Mouse (Mus musculus): ENCODE data around the gene Prrc2b. TPM values are rescaled to one million over a fixed set of nuclear protein-coding genes. Genes with fewer than 3 reads are reported as not detected.

Gene Prrc2b
- polyA plus RNA-seq, 1 experiment from 2014 or later, result 69.2 TPM

GRCm38 (mm10) chr2:32153041-32153790 lies 2.3 kb downstream of the Prrc2b start:
- no peaks in the 10 kb centered on the region for H3K9me3 ChIP-seq
- H3K4me1 ChIP-seq (replicated peaks), result peaks cover 71% of the 10 kb centered on the region
- no peaks in the 10 kb centered on the region for H3K36me3 ChIP-seq
- H3K4me3 ChIP-seq (replicated peaks), result peak overlapping the region; percentile 96
- no peak for ATAC-seq (ENCODE audit: insufficient number of reproducible peaks, insufficient read depth, low FRiP score, low TSS enrichment, low read depth)
- peak overlapping the region; percentile 100 for H3K9ac ChIP-seq (replicated peaks)
- peak overlapping the region; percentile 97 for H3K4me2 ChIP-seq
- no peaks in the 10 kb centered on the region for H3K27me3 ChIP-seq
- WGBS, result 4% methylated on average over 13 of the region's 13 CpGs
- peak overlapping the region; percentile 99 for H3K27ac ChIP-seq

- Histone ChIP-seq H3K9me3 (no peaks in the 10 kb centered on the region), H3K4me1 (replicated peaks) (peaks cover 76% of the 10 kb centered on the region), H3K36me3 (no peaks in the 10 kb centered on the region), H3K9ac (replicated peaks) (peak overlapping the region; percentile 100), H3K27me3 (no peaks in the 10 kb centered on the region), H3K4me2 (peak overlapping the region; percentile 97), H3K4me3 (replicated peaks) (peak overlapping the region; percentile 96), H3K27ac (peak overlapping the region; percentile 99)
- 16% methylated on average over 4 of the region's 4 CpGs for WGBS
- no peak for ATAC-seq (ENCODE audit: insufficient number of reproducible peaks, insufficient read depth, low FRiP score, low TSS enrichment, low read depth)
Measured at GRCm38 (mm10) chr2:32153791-32154119, 2.9 kb downstream of the Prrc2b start.

- H3K4me3 ChIP-seq (replicated peaks), result peak overlapping the region; percentile 96
- H3K9me3 ChIP-seq, result no peaks in the 10 kb centered on the region
- 0 out of 2 replicates have a peak, but pooled peaks cover 1% of the 10 kb centered on the region for H3K36me3 ChIP-seq
- H3K27me3 ChIP-seq, result no peaks in the 10 kb centered on the region
- peak overlapping the region; percentile 99; the same call in 1 of the 2 replicates for H3K27ac ChIP-seq
- WGBS, result 30% methylated on average over 9 of the region's 9 CpGs
- peak overlapping the region; percentile 97 for H3K4me2 ChIP-seq
- peak overlapping the region; percentile 50 for H3K9ac ChIP-seq (replicated peaks)
- H3K4me1 ChIP-seq (replicated peaks), result peaks cover 83% of the 10 kb centered on the region
- no peak for ATAC-seq (ENCODE audit: insufficient number of reproducible peaks, insufficient read depth, low FRiP score, low TSS enrichment, low read depth)
Measured at GRCm38 (mm10) chr2:32154334-32154997, 3.6 kb downstream of the Prrc2b start.

GRCm38 (mm10) chr2:32154998-32155541 lies 4.2 kb downstream of the Prrc2b start:
- WGBS, result 63% methylated on average over 7 of the region's 7 CpGs
- Histone ChIP-seq H3K9me3 (no peaks in the 10 kb centered on the region), H3K36me3 (peaks cover 7% of the 10 kb centered on the region), H3K4me2 (peak overlapping the region; percentile 97), H3K4me1 (replicated peaks) (peaks cover 87% of the 10 kb centered on the region), H3K27me3 (no peaks in the 10 kb centered on the region), H3K9ac (replicated peaks) (peak overlapping the region; percentile 24), H3K4me3 (replicated peaks) (no peak overlapping the region), H3K27ac (peak overlapping the region; percentile 99; the same call in 1 of the 2 replicates)
- ATAC-seq (ENCODE audit: insufficient number of reproducible peaks, insufficient read depth, low FRiP score, low TSS enrichment, low read depth), result no peak

- Histone ChIP-seq H3K4me1 (replicated peaks) (peaks cover 82% of the 10 kb centered on the region), H3K27me3 (no peaks in the 10 kb centered on the region), H3K4me3 (replicated peaks) (no peak overlapping the region), H3K36me3 (peaks cover 13% of the 10 kb centered on the region), H3K9me3 (no peaks in the 10 kb centered on the region), H3K27ac (peak overlapping the region; percentile 46; the same call in 1 of the 2 replicates), H3K9ac (replicated peaks) (peak overlapping the region; percentile 24; the same call in 1 of the 2 replicates), H3K4me2 (no peak overlapping the region)
- 43% methylated on average over 6 of the region's 6 CpGs for WGBS
- ATAC-seq (ENCODE audit: insufficient number of reproducible peaks, insufficient read depth, low FRiP score, low TSS enrichment, low read depth), result no peak
Measured at GRCm38 (mm10) chr2:32155614-32156013, 4.7 kb downstream of the Prrc2b start.

- 56% methylated on average over 10 of the region's 10 CpGs for WGBS
- 0 out of 2 replicates have a peak overlapping the region, but pooled peaks have one; percentile 18 for H3K9ac ChIP-seq (replicated peaks)
- H3K4me1 ChIP-seq (replicated peaks), result peaks cover 82% of the 10 kb centered on the region
- no peaks in the 10 kb centered on the region for H3K27me3 ChIP-seq
- no peak overlapping the region for H3K4me3 ChIP-seq (replicated peaks)
- H3K27ac ChIP-seq, result peak overlapping the region; percentile 70
- no peaks in the 10 kb centered on the region for H3K9me3 ChIP-seq
- ATAC-seq (ENCODE audit: insufficient number of reproducible peaks, insufficient read depth, low FRiP score, low TSS enrichment, low read depth), result no peak
- H3K4me2 ChIP-seq, result peak overlapping the region; percentile 16
- H3K36me3 ChIP-seq, result peaks cover 17% of the 10 kb centered on the region
Measured at GRCm38 (mm10) chr2:32156645-32157044, 5.8 kb downstream of the Prrc2b start.

GRCm38 (mm10) chr2:32157328-32157727 lies 6.4 kb downstream of the Prrc2b start:
- Histone ChIP-seq H3K4me2 (peak overlapping the region; percentile 16), H3K4me1 (replicated peaks) (peaks cover 78% of the 10 kb centered on the region), H3K4me3 (replicated peaks) (no peak overlapping the region), H3K27me3 (no peaks in the 10 kb centered on the region), H3K9ac (replicated peaks) (0 out of 2 replicates have a peak overlapping the region, but pooled peaks have one; percentile 14), H3K27ac (peak overlapping the region; percentile 70), H3K36me3 (peaks cover 22% of the 10 kb centered on the region), H3K9me3 (no peaks in the 10 kb centered on the region)
- no peak for ATAC-seq (ENCODE audit: insufficient number of reproducible peaks, insufficient read depth, low FRiP score, low TSS enrichment, low read depth)
- WGBS, result 21% methylated on average over 4 of the region's 4 CpGs

- Histone ChIP-seq H3K36me3 (peaks cover 25% of the 10 kb centered on the region), H3K4me1 (replicated peaks) (peaks cover 71% of the 10 kb centered on the region), H3K4me2 (no peak overlapping the region), H3K9me3 (no peaks in the 10 kb centered on the region), H3K27ac (0 out of 2 replicates have a peak overlapping the region, but pooled peaks have one; percentile 24), H3K27me3 (no peaks in the 10 kb centered on the region), H3K9ac (replicated peaks) (no peak overlapping the region; the same call in 1 of the 2 replicates), H3K4me3 (replicated peaks) (no peak overlapping the region)
- ATAC-seq (ENCODE audit: insufficient number of reproducible peaks, insufficient read depth, low FRiP score, low TSS enrichment, low read depth), result no peak
- WGBS, result 71% methylated on average over 12 of the region's 12 CpGs
Measured at GRCm38 (mm10) chr2:32158616-32159239, 7.8 kb downstream of the Prrc2b start.

- ATAC-seq (ENCODE audit: insufficient number of reproducible peaks, insufficient read depth, low FRiP score, low TSS enrichment, low read depth), result no peak
- peaks cover 71% of the 10 kb centered on the region for H3K4me1 ChIP-seq (replicated peaks)
- 91% methylated on average over 3 of the region's 3 CpGs for WGBS
- H3K4me2 ChIP-seq, result no peak overlapping the region
- no peaks in the 10 kb centered on the region for H3K27me3 ChIP-seq
- H3K9ac ChIP-seq (replicated peaks), result no peak overlapping the region
- H3K9me3 ChIP-seq, result no peaks in the 10 kb centered on the region
- H3K4me3 ChIP-seq (replicated peaks), result no peak overlapping the region
- H3K27ac ChIP-seq, result no peak overlapping the region
- peaks cover 25% of the 10 kb centered on the region for H3K36me3 ChIP-seq
Measured at GRCm38 (mm10) chr2:32160525-32160924, 9.6 kb downstream of the Prrc2b start.

- Histone ChIP-seq H3K4me3 (replicated peaks) (no peak overlapping the region), H3K36me3 (peaks cover 25% of the 10 kb centered on the region)
Measured at GRCm38 (mm10) chr2:32160967-32161366, 10.1 kb downstream of the Prrc2b start.

GRCm38 (mm10) chr2:32162102-32162501 lies 11.2 kb downstream of the Prrc2b start:
- Histone ChIP-seq H3K9ac (replicated peaks) (no peak overlapping the region), H3K4me2 (no peak overlapping the region), H3K27ac (no peak overlapping the region), H3K27me3 (no peaks in the 10 kb centered on the region), H3K36me3 (peaks cover 25% of the 10 kb centered on the region), H3K4me1 (replicated peaks) (peaks cover 70% of the 10 kb centered on the region), H3K9me3 (no peaks in the 10 kb centered on the region), H3K4me3 (replicated peaks) (no peak overlapping the region)
- 96% methylated on average over 8 of the region's 8 CpGs for WGBS
- no peak for ATAC-seq (ENCODE audit: insufficient number of reproducible peaks, insufficient read depth, low FRiP score, low TSS enrichment, low read depth)

More at GRCm38 (mm10) chr2:32160967-32161366, 10.1 kb downstream of the Prrc2b start:
- 84% methylated on average over 5 of the region's 5 CpGs for WGBS
- ATAC-seq (ENCODE audit: insufficient number of reproducible peaks, insufficient read depth, low FRiP score, low TSS enrichment, low read depth), result no peak
- no peak overlapping the region for H3K27ac ChIP-seq
- no peaks in the 10 kb centered on the region for H3K9me3 ChIP-seq
- peaks cover 70% of the 10 kb centered on the region for H3K4me1 ChIP-seq (replicated peaks)
- H3K4me2 ChIP-seq, result no peak overlapping the region
- H3K27me3 ChIP-seq, result no peaks in the 10 kb centered on the region
- H3K9ac ChIP-seq (replicated peaks), result no peak overlapping the region
